Mouse (Mus musculus) megakaryocyte, embryonic 14.5 days (primary cell): Measurements from ENCODE around the gene Slc35e3. TPM values are rescaled to one million over a fixed set of nuclear protein-coding genes. Genes with fewer than 3 reads are reported as not detected.
A peak's percentile ranks its signal among the peaks of the same experiment; 100 is the strongest.

Experiments
- H3K27me3 ChIP-seq: replicated peaks from 2 replicates; pipeline ENCODE3; 2012; ENCODE audit warnings: inconsistent platforms
- H3K36me3 ChIP-seq: replicated peaks from 2 replicates; pipeline ENCODE3; 2012; ENCODE audit warnings: low read length, inconsistent platforms, mixed read lengths
- H3K4me1 ChIP-seq: 2 replicates; pipeline ENCODE4 v1.6.1; 2012; ENCODE audit warnings: inconsistent platforms
- H3K4me3 ChIP-seq: replicated peaks from 2 replicates; pipeline ENCODE3; 2012; ENCODE audit warnings: moderate library complexity, mild to moderate bottlenecking, inconsistent platforms
- H3K9me3 ChIP-seq: 2 replicates; pipeline ENCODE4 v1.6.1; 2012; ENCODE audit warnings: inconsistent platforms
- FLI1 ChIP-seq: IDR thresholded peaks from 2 replicates; pipeline ENCODE4 v1.6.1; 2012; ENCODE audit warnings: low read length, inconsistent platforms, mixed read lengths
- GATA1 ChIP-seq: IDR thresholded peaks from 3 replicates; pipeline ENCODE4 v1.6.1; 2012; ENCODE audit warnings: mixed read lengths, low read length, inconsistent platforms, borderline replicate concordance
- polyA plus RNA-seq: library from polyadenylated mRNA; stranded (reverse); fragments of >175 nt; gene quantifications from 2 replicates; pipeline ENCODE4 v1.2.3, GENCODE M21; 2012; ENCODE audit warnings: low replicate concordance; ENCODE audit not compliant: insufficient read depth

Slc35e3 gene
- polyA plus RNA-seq, 1 experiment = 0.47 TPM

DNA sequence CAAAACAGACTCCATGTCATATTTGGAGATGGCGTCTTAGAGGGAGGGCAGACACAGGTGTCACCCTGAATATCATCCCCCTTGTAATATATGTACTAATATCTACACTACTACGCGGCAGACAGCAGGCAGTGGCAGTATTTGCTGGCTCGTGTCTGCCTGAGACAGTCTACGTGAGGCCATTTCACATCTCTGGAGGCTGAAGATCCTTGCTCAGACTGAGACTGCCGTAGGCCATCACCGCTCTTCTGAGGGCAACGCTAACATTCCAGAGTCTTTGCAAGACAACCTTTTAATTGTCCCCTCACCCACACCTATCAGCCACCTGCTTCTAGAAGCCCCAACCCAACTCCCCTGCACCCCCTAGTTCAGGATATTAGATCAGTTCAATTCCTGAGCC lies 32.7 kb downstream of the Slc35e3 start:
- no peaks in the 10 kb centered on the region for H3K27me3 ChIP-seq
- peaks cover 73% of the 10 kb centered on the region for H3K4me1 ChIP-seq
- no peak for TF ChIP-seq FLI1
- no peak for TF ChIP-seq GATA1
- peaks cover 10% of the 10 kb centered on the region for H3K36me3 ChIP-seq
- H3K4me3 ChIP-seq = no peak overlapping the region
- no peaks in the 10 kb centered on the region for H3K9me3 ChIP-seq

DNA sequence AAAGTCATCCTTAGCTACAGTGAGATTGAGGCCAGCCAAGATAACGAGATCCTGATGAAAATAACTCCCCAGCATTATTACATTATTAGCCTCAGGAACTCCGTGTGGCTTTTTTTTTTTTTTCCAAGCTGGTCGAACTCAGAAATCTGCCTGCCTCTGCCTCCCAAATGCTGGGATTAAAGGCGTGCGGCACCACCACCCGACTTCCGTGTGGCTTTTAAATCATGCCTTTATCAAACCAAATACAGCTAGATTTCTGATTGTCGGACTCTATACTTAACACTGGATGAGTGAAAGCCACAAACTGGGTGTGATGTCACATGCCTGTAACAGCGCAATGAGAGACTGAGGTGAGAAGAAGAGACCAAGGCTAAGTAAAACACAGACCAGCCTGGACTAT lies 33.3 kb downstream of the Slc35e3 start:
- no peak overlapping the region for H3K4me3 ChIP-seq
- no peak for TF ChIP-seq GATA1
- no peak for TF ChIP-seq FLI1
- H3K4me1 ChIP-seq = peaks cover 68% of the 10 kb centered on the region
- no peaks in the 10 kb centered on the region for H3K27me3 ChIP-seq
- H3K9me3 ChIP-seq = no peaks in the 10 kb centered on the region
- peaks cover 14% of the 10 kb centered on the region for H3K36me3 ChIP-seq

DNA sequence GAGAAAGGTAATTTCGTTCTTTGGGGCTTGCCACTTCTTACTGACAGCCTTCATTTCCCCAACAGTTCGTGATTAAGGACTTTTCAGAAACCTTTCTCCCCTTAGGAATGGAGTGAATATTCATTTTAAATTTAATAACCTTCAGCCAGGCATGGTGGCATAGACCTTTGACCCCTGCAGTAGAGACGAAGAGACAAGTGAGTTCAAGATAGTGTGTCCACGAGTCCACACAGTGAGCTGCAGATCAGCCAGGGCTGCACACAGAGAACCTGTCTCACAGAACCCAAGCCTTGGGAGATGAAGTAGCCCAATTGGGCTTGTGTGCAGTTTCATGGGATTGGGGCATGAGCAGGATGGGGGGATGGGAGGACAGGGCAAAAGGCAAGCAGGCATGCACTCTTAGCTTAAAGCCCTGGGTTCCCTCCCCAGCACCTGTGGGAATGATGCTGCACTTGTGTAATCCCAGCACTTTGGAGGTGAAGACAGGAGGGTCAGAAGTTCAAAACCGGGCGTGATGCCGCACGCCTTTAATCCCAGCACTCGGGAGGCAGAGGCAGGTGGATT lies 33.9 kb downstream of the Slc35e3 start:
- no peaks in the 10 kb centered on the region for H3K9me3 ChIP-seq
- peaks cover 20% of the 10 kb centered on the region for H3K36me3 ChIP-seq
- peaks cover 68% of the 10 kb centered on the region for H3K4me1 ChIP-seq
- no peaks in the 10 kb centered on the region for H3K27me3 ChIP-seq
- TF ChIP-seq GATA1 = no peak
- no peak for TF ChIP-seq FLI1
- no peak overlapping the region for H3K4me3 ChIP-seq

DNA sequence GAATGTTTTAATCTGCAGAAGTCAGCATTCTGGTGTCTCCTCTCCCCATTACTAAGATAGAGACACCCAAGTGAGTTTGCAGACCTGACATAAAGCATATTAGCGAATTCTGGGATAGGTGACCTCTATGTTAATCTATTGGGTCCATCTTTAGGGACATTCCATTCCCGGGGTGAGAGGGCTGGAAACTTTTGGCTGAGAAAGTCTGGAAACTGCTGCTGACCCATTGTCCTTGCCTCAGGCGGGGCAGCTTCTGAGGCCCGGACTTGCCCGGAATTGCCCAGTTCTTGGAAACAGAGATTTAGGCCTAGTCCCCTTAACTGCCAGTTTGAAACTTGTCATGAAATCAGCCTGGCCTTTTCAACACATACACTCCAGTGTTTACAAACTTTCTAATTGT lies 34.8 kb downstream of the Slc35e3 start:
- TF ChIP-seq FLI1 (no peak), GATA1 (no peak)
- Histone ChIP-seq H3K9me3 (no peaks in the 10 kb centered on the region), H3K27me3 (no peaks in the 10 kb centered on the region), H3K36me3 (peaks cover 29% of the 10 kb centered on the region), H3K4me3 (peak overlapping the region; percentile 94), H3K4me1 (peaks cover 68% of the 10 kb centered on the region)

DNA sequence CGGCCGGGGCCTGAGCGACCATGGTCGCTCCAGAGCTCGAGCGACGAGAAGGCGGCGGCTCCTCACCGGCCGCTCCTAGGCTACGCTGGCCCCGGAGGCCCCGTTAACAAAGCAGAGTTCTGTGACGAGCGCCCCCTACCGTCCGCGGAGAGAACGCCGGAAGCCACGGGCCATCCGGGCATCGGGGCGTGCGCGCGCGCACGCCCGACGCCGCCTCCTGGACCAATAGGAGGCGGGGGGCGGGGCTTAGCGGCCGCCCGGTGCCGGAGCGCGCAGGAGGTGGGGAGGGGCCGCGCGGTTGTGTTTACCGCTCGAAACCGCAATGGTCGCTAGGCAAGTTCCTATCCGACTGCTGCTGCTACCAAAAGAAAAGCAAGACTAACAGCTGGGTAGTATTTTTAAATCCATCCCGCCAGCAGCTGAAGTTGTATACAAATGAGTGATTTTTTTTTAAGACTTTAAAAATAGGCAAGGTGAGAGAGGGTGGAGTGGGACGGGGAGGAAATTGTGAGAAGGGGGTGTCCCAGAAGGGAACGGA lies 35.5 kb downstream of the Slc35e3 start, which contains the start of gene Mdm2:
Gene Mdm2, minus strand, starts transcription at position 155 of the 538 bp plus-strand sequence.
- no peaks in the 10 kb centered on the region for H3K27me3 ChIP-seq
- no peaks in the 10 kb centered on the region for H3K9me3 ChIP-seq
- no peak for TF ChIP-seq GATA1
- TF ChIP-seq FLI1 = no peak
- H3K4me1 ChIP-seq = peaks cover 65% of the 10 kb centered on the region
- H3K4me3 ChIP-seq = peak within 1 kb of the TSS; percentile 94
- peaks cover 35% of the 10 kb centered on the region for H3K36me3 ChIP-seq

DNA sequence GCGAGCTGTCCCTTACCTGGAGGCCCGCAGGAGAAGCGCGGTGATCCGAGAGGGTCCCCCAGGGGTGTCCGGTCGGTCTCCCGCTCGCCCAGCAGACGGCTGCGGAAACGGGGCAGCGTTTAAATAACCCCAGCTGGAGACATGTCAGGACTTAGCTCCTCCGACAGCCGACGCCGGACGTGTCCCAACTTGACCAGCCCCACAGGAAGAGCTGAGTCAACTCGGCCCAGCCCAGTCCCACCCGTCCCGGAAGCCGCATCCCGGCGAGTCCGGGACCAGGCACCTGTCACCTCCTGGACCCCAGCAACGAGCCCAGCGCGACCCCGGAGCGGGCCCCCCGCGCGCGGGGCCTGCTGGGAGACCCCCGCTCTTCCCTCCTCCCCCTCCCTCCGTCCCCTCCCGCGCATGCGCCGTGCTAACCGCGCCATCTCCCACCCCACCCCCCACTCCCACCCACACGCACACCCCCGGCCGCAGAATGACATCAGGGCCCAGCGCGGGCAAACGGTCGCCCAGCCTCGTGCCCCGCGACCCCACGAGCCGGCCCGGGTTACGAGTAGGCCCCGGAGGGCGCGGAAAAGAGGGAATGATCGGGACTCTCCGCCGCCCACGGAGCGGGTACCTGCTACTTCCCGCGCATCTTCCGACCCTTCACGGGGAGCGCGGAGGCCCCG lies 36.1 kb downstream of the Slc35e3 start:
- Histone ChIP-seq H3K4me1 (peaks cover 65% of the 10 kb centered on the region), H3K9me3 (no peaks in the 10 kb centered on the region), H3K4me3 (peak overlapping the region; percentile 94), H3K36me3 (peaks cover 41% of the 10 kb centered on the region), H3K27me3 (no peaks in the 10 kb centered on the region)
- TF ChIP-seq GATA1 (no peak), FLI1 (no peak; the same call in 1 of the 2 replicates)

DNA sequence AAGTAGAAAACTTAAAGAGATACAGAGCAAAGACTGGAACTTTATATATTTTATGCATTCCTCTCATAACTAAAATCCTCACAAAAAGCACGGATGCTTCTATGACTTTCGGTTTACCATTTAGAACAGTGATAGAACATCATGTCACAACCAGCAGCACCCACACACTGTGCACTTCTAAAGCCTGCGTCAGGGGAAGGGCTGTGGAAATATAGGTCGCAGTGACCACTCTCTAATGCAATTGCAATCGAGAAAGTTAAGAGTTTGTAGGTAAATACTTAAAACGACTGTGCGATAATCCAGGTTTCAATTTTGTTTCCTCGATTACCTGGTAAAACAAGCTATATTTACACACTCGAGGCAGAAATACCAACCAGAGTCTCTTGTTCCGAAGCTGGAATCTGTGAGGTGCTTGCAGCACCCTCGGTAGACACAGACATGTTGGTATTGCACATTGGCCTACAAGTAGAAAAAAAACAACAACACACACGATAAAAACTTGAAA lies 36.8 kb downstream of the Slc35e3 start:
- H3K4me3 ChIP-seq = peak overlapping the region; percentile 94
- TF ChIP-seq FLI1 = no peak
- TF ChIP-seq GATA1 = no peak
- no peaks in the 10 kb centered on the region for H3K27me3 ChIP-seq
- H3K36me3 ChIP-seq = peaks cover 48% of the 10 kb centered on the region
- H3K9me3 ChIP-seq = no peaks in the 10 kb centered on the region
- H3K4me1 ChIP-seq = peaks cover 60% of the 10 kb centered on the region

DNA sequence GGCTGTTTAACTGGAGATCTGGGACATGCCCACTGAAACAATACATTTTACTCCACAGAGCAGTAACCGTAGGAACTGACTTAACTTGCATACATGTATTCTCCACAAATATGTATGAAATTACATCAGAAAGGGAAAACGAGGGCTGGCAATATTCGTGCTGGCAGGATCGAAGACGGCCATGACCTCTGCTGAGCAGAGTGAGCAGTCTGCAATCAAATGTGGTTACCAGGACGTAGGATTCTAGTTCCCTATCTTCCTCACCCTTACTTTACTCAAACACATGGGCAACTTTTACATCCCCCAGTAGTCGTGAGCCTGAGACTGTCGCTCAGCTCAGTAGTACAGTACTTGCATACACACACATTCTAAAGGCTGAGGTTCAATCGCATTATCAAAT lies 37.3 kb downstream of the Slc35e3 start:
- H3K27me3 ChIP-seq = no peaks in the 10 kb centered on the region
- peaks cover 53% of the 10 kb centered on the region for H3K36me3 ChIP-seq
- peaks cover 54% of the 10 kb centered on the region for H3K4me1 ChIP-seq
- H3K4me3 ChIP-seq = peak overlapping the region; percentile 94
- no peaks in the 10 kb centered on the region for H3K9me3 ChIP-seq
- TF ChIP-seq FLI1 (no peak), GATA1 (no peak)

DNA sequence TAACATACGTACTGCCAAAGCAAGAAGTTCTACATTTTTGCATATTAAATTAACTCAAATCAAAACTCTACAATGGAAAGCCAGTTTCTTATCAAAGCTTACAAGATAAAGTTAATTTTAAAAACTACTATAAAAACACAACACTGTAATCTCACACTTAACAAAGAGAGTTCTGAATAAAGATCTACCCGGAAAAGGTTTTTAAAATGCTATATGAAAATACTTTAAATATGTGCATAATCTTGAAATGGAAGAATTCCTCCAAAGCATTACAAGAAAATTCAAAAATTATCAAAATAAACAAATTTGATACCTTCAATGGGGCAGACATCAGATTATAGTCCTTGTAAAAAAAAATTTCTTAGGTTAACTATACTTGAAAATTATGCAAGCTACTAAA lies 37.8 kb downstream of the Slc35e3 start:
- Histone ChIP-seq H3K36me3 (peaks cover 58% of the 10 kb centered on the region), H3K27me3 (no peaks in the 10 kb centered on the region), H3K9me3 (no peaks in the 10 kb centered on the region), H3K4me3 (peak overlapping the region; percentile 94), H3K4me1 (peaks cover 50% of the 10 kb centered on the region)
- TF ChIP-seq FLI1 = no peak
- no peak for TF ChIP-seq GATA1
